Mouse (Mus musculus) hindbrain, embryonic 15.5 days (tissue): ENCODE results near the gene Ccdc136. TPM values are rescaled to one million over a fixed set of nuclear protein-coding genes. Genes with fewer than 3 reads are reported as not detected.

ENCODE experiments used
- ATAC-seq: fragments of 200-750 bp; cut with Nextera tagmentation; 2 replicates; pipeline ENCODE4 v1.8.0; 2017; ENCODE audit warnings: low read depth, moderate number of reproducible peaks, moderate TSS enrichment; ENCODE audit not compliant: low FRiP score
- H3K27ac ChIP-seq: fragments of 300-500 bp; sonication (generic); replicated peaks from 2 replicates; pipeline ENCODE4 v1.5.1; 2015; ENCODE audit warnings: mild to moderate bottlenecking, inconsistent platforms
- H3K27me3 ChIP-seq: fragments of 300-500 bp; sonication (generic); 2 replicates; pipeline ENCODE4 v1.6.1; 2015; ENCODE audit warnings: control low read depth, inconsistent platforms
- H3K36me3 ChIP-seq: fragments of 300-500 bp; sonication (generic); 2 replicates; pipeline ENCODE4 v1.6.1; 2015; ENCODE audit warnings: control low read depth, inconsistent platforms
- H3K4me1 ChIP-seq: fragments of 300-500 bp; sonication (generic); replicated peaks from 2 replicates; pipeline ENCODE4 v1.6.1; 2015; ENCODE audit warnings: control low read depth, inconsistent platforms
- H3K4me2 ChIP-seq: fragments of 300-500 bp; sonication (generic); 2 replicates; pipeline ENCODE4 v1.6.1; 2015; ENCODE audit warnings: moderate library complexity, mild to moderate bottlenecking, inconsistent platforms
- H3K4me3 ChIP-seq: fragments of 300-500 bp; sonication (generic); 2 replicates; pipeline ENCODE4 v1.5.1; 2015; ENCODE audit warnings: mild to moderate bottlenecking, inconsistent platforms
- H3K9ac ChIP-seq: fragments of 300-500 bp; sonication (generic); 2 replicates; pipeline ENCODE4 v1.6.1; 2015; ENCODE audit warnings: inconsistent platforms
- H3K9me3 ChIP-seq: fragments of 300-500 bp; sonication (generic); 2 replicates; pipeline ENCODE4 v1.6.1; 2016; ENCODE audit warnings: control low read depth, inconsistent platforms
- WGBS: fragments of 180-500 bp; shearing (Covaris S2); methylation state at CpG from one replicate; pipeline ENCODE4 v1.1.7; 2015; 5-methylcytosine and 5-hydroxymethylcytosine counted together
- polyA plus RNA-seq: library from polyadenylated mRNA; unstranded; fragments of >200 nt; fragmentation: Nextera tagmentation; extraction: Ambion mirVana; gene quantifications from 2 replicates; pipeline ENCODE4 v1.2.1, GENCODE M21; 2015

Gene Ccdc136
- polyA plus RNA-seq, 1 experiment from 2014 or later = 52.6 TPM

DNA sequence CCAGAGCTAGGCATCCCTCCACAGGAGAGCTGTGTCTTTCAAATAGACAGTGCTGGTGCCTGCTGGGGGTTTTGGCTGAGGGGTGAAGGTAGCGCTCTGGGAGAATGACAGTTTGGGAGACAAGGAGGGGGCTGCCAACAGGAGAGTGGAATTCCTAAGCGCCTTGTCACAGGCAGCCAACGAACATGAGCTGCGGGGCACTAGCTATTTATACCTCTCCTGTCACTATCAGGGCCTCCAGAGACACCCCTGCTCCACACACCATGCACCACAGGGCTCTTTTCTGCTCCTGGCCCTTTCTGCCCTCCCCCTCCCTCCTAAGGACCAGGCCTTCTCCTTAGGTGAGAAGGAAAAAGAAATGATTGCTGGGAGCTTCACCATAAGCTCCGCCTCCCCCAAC is 35.4 kb downstream of the Ccdc136 start:
- WGBS = 19% methylated on average over 5 of the region's 5 CpGs
- peaks cover 46% of the 10 kb centered on the region for H3K4me1 ChIP-seq
- no peak overlapping the region for H3K4me2 ChIP-seq

GRCm38 (mm10) chr6:29432156-29432555 is 36.0 kb downstream of the Ccdc136 start:
- Histone ChIP-seq H3K9ac (no peak overlapping the region), H3K27ac (no peak overlapping the region), H3K4me2 (no peak overlapping the region), H3K36me3 (no peaks in the 10 kb centered on the region), H3K27me3 (peaks cover 37% of the 10 kb centered on the region), H3K9me3 (no peaks in the 10 kb centered on the region), H3K4me3 (no peak overlapping the region), H3K4me1 (peaks cover 49% of the 10 kb centered on the region)
- 30% methylated on average over 3 of the region's 3 CpGs for WGBS
- no peak for ATAC-seq

More for the DNA sequence above, 35.4 kb downstream of the Ccdc136 start:
- Histone ChIP-seq H3K4me3 (no peak overlapping the region), H3K9ac (no peak overlapping the region), H3K36me3 (no peaks in the 10 kb centered on the region), H3K27me3 (peaks cover 37% of the 10 kb centered on the region), H3K27ac (no peak overlapping the region), H3K9me3 (no peaks in the 10 kb centered on the region)
- no peak for ATAC-seq

GRCm38 (mm10) chr6:29432676-29433037 is 36.5 kb downstream of the Ccdc136 start:
- Histone ChIP-seq H3K27ac (no peak overlapping the region), H3K4me1 (peaks cover 49% of the 10 kb centered on the region), H3K9ac (no peak overlapping the region), H3K36me3 (no peaks in the 10 kb centered on the region), H3K27me3 (peaks cover 37% of the 10 kb centered on the region), H3K9me3 (no peaks in the 10 kb centered on the region), H3K4me2 (peak overlapping the region; percentile 81), H3K4me3 (peak overlapping the region; percentile 44)
- ATAC-seq = no peak

DNA sequence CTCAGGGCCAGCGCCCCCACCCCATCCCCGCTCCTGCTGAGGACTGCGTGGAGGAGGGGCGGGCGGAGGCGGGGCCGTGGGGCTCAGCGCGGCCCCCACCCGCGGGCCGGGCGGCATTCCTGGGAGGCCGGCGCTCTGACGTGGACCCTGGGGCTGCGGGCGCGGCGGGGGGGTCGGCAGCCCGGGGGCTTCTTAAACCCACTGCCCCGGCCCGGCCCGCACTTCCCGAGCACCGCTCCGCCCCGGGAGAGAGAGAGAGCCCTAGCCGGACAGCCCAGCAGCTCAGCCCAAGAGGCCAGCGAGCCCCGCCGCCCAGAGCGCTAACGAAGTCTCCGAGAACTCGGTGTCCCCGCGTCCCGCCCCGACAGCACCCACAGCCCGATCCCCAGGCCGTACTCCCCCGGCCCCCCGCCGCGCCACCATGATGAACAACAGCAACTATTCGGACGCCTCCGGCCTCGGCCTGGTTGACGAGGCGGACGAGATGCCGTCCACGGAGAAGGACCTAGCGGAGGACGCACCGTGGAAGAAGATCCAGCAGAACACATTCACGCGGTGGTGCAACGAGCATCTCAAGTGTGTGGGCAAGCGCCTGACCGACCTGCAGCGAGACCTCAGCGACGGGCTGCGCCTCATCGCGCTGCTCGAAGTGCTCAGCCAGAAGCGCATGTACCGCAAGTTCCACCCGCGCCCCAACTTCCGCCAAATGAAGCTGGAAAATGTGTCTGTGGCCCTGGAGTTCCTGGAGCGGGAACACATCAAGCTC is 37.1 kb downstream of the Ccdc136 start, which contains the start of gene Flnc:
TSS of gene Flnc (plus strand) at position 219 of the 766 bp plus-strand sequence.
- WGBS = under 1% methylated on average over 65 of the region's 77 CpGs
- Histone ChIP-seq H3K4me1 (peaks cover 49% of the 10 kb centered on the region), H3K27ac (peak within 1 kb of the TSS; percentile 79; the same call in 1 of the 2 replicates), H3K27me3 (peaks cover 37% of the 10 kb centered on the region), H3K9ac (peak within 1 kb of the TSS; percentile 49), H3K36me3 (no peaks in the 10 kb centered on the region), H3K4me3 (peak within 1 kb of the TSS; percentile 44), H3K9me3 (no peaks in the 10 kb centered on the region), H3K4me2 (peak within 1 kb of the TSS; percentile 81)
- ATAC-seq = no peak

GRCm38 (mm10) chr6:29433804-29434795 is 38.0 kb downstream of the Ccdc136 start:
- Histone ChIP-seq H3K4me3 (peak overlapping the region; percentile 44), H3K4me2 (peak overlapping the region; percentile 81), H3K9ac (peak overlapping the region; percentile 49; the same call in 1 of the 2 replicates), H3K36me3 (no peaks in the 10 kb centered on the region), H3K27ac (peak overlapping the region; percentile 79), H3K9me3 (no peaks in the 10 kb centered on the region), H3K4me1 (peaks cover 49% of the 10 kb centered on the region), H3K27me3 (peaks cover 37% of the 10 kb centered on the region)
- no peak; the same call in 1 of the 2 replicates for ATAC-seq
- WGBS = 6% methylated on average over 27 of the region's 27 CpGs

- WGBS = 4% methylated on average over 13 of the region's 13 CpGs
- H3K9me3 ChIP-seq = no peaks in the 10 kb centered on the region
- peaks cover 49% of the 10 kb centered on the region for H3K4me1 ChIP-seq
- ATAC-seq = peak; percentile 46
- peak overlapping the region; percentile 79 for H3K27ac ChIP-seq
- peak overlapping the region; percentile 81 for H3K4me2 ChIP-seq
- H3K9ac ChIP-seq = no peak overlapping the region
- peaks cover 37% of the 10 kb centered on the region for H3K27me3 ChIP-seq
- H3K36me3 ChIP-seq = no peaks in the 10 kb centered on the region
- H3K4me3 ChIP-seq = peak overlapping the region; percentile 44
Measured at GRCm38 (mm10) chr6:29434911-29435691, 39.0 kb downstream of the Ccdc136 start.

GRCm38 (mm10) chr6:29435940-29436451 is 39.9 kb downstream of the Ccdc136 start:
- H3K27ac ChIP-seq = peak overlapping the region; percentile 79
- H3K9me3 ChIP-seq = no peaks in the 10 kb centered on the region
- 3% methylated on average over 6 of the region's 6 CpGs for WGBS
- H3K9ac ChIP-seq = no peak overlapping the region
- H3K4me3 ChIP-seq = peak overlapping the region; percentile 44; the same call in 1 of the 2 replicates
- H3K4me1 ChIP-seq = peaks cover 49% of the 10 kb centered on the region
- peaks cover 37% of the 10 kb centered on the region for H3K27me3 ChIP-seq
- H3K4me2 ChIP-seq = peak overlapping the region; percentile 81
- no peaks in the 10 kb centered on the region for H3K36me3 ChIP-seq
- peak; percentile 55 for ATAC-seq

- Histone ChIP-seq H3K36me3 (no peaks in the 10 kb centered on the region), H3K27ac (peak overlapping the region; percentile 79), H3K4me3 (no peak overlapping the region), H3K9me3 (no peaks in the 10 kb centered on the region), H3K9ac (no peak overlapping the region), H3K4me2 (peak overlapping the region; percentile 81), H3K4me1 (peaks cover 45% of the 10 kb centered on the region), H3K27me3 (peaks cover 34% of the 10 kb centered on the region)
- 5% methylated on average over 11 of the region's 11 CpGs for WGBS
- peak; percentile 55 for ATAC-seq
Measured at GRCm38 (mm10) chr6:29436461-29436934, 40.4 kb downstream of the Ccdc136 start.

GRCm38 (mm10) chr6:29439251-29439650 is 43.1 kb downstream of the Ccdc136 start:
- Histone ChIP-seq H3K27me3 (peaks cover 11% of the 10 kb centered on the region), H3K9ac (no peak overlapping the region), H3K4me2 (no peak overlapping the region), H3K36me3 (no peaks in the 10 kb centered on the region), H3K4me3 (no peak overlapping the region), H3K4me1 (peaks cover 24% of the 10 kb centered on the region), H3K27ac (no peak overlapping the region), H3K9me3 (no peaks in the 10 kb centered on the region)
- no peak for ATAC-seq
- WGBS = 71% methylated on average over 4 of the region's 4 CpGs

GRCm38 (mm10) chr6:29439789-29440188 is 43.7 kb downstream of the Ccdc136 start:
- no peaks in the 10 kb centered on the region for H3K9me3 ChIP-seq
- 86% methylated on average over 6 of the region's 6 CpGs for WGBS
- no peak for ATAC-seq
- H3K4me1 ChIP-seq = peaks cover 19% of the 10 kb centered on the region
- no peak overlapping the region for H3K4me2 ChIP-seq
- H3K27ac ChIP-seq = no peak overlapping the region
- no peak overlapping the region for H3K9ac ChIP-seq
- no peak overlapping the region for H3K4me3 ChIP-seq
- peaks cover 6% of the 10 kb centered on the region; the same call in 1 of the 2 replicates for H3K27me3 ChIP-seq
- H3K36me3 ChIP-seq = no peaks in the 10 kb centered on the region

GRCm38 (mm10) chr6:29444773-29445172 is 48.7 kb downstream of the Ccdc136 start:
- Histone ChIP-seq H3K4me2 (no peak overlapping the region), H3K9me3 (no peaks in the 10 kb centered on the region), H3K4me1 (no peaks in the 10 kb centered on the region), H3K27me3 (no peaks in the 10 kb centered on the region), H3K27ac (no peak overlapping the region), H3K9ac (no peak overlapping the region), H3K4me3 (no peak overlapping the region), H3K36me3 (no peaks in the 10 kb centered on the region)
- 73% methylated on average over 11 of the region's 11 CpGs for WGBS
- no peak for ATAC-seq
